Mouse (Mus musculus) frontal cortex, adult (tissue): ENCODE results near the gene Rufy3.
"Not testable (repeated sequence)": the region's sequence is repeated elsewhere in the genome, so short reads cannot be mapped to it uniquely, and the experiment has no call there.

Experiments used
- ATAC-seq: cut with Nextera tagmentation; 2 replicates; pipeline ENCODE4 v1.9.2; 2017; ENCODE audit warnings: mild to moderate bottlenecking, moderate library complexity, mixed read lengths; ENCODE audit not compliant: low TSS enrichment

Gene Rufy3

DNA sequence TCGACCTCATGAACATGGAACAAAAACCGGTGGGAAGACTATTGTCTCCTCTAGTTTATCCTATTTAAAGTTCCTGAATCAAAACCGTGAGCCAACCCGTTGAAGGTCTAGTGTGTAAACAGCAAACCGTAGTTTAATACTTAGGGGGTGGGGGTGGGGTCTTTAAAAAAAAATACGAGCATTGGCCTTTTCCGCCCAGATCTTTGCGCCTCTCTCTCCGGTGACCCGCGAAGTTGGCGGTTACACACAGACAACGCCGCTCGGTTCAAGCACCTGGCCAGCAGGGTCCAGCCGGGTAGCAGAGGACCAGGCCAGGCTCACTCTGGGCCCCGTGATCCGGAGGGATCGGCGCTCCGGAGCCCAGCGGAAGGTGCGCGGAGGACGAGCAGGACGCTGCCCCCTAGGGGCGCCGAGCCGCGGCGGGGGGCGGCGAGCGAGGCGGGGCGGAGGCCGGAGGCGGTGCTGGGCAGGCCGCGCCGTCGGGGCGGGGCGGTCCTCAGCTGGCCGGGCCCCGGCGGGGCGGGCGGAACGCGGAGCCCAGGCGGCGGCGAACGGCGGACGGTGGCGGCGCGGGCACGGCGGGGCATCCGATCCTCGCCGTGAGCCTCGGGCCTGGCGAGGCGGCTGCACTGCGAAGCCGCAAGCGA, at the start of gene Rufy3:
Gene Rufy3 (plus strand): TSS at position 540 of the 647 bp plus-strand sequence.
- peak; percentile 64 for ATAC-seq

DNA sequence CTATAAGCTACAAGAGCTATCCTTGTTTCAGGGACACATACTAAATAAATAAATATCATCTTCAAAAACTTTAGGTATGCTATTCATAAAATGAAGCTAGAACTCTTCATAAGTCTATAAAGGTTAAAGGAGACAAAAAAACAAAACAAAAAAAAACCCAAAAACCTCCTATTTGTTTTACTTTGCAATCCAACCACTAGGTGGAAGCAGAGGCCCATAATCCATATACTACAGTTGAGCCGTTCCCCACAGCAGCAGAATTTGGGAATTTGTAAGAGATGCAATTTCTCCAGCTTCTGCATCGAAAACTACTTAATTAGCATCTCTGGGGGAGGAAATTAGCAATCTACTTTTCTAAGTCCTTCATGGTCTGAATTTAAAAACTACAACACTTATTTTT, 45.6 kb upstream of the Rufy3 start:
- peak; percentile 90 for ATAC-seq

DNA sequence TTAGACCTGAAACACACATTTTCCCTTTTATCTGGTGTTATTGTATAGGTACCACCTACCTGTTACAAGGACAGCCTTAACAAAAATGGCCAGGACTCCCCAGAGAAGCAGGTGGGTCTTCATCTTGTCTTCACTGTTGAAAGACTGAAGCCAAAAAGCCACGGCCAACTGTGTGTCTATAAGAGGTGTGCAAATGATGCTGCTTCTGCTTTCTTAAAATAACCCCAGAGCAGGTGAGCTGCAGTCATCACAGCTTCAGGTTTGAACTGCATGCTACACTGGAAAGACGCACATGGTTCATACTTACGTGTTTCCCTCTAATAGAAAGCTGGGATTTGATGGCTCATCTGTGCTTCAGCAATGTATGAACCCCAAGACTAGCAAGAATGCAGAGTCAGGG, 37.2 kb upstream of the Rufy3 start, which contains the start of gene Jchain:
Gene Jchain (minus strand): TSS at position 235 of the 400 bp plus-strand sequence.
- ATAC-seq: no peak

- no peak for ATAC-seq
Measured at GRCm38 (mm10) chr5:88530908-88531307, 33.9 kb upstream of the Rufy3 start.

GRCm38 (mm10) chr5:88534697-88535096, 30.1 kb upstream of the Rufy3 start:
- no peak for ATAC-seq

DNA sequence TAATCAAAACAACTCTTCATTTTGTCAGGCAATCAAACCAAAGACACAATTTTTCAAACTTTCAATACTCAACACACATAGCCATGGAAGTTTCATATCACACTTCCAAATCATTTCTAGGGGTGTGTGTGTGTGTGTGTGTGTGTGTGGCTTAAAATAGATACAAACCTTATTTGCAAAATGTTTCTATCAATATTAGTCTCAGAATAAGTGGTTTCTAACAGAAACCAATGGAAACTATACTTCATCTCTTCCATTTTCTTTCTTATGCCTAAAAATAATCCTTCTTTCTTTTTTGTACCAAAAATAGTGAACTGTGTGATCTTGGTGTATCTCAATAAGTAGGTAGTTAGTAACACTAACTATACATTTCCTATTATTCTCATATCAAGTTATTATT, 24.0 kb upstream of the Rufy3 start:
- ATAC-seq: no peak

DNA sequence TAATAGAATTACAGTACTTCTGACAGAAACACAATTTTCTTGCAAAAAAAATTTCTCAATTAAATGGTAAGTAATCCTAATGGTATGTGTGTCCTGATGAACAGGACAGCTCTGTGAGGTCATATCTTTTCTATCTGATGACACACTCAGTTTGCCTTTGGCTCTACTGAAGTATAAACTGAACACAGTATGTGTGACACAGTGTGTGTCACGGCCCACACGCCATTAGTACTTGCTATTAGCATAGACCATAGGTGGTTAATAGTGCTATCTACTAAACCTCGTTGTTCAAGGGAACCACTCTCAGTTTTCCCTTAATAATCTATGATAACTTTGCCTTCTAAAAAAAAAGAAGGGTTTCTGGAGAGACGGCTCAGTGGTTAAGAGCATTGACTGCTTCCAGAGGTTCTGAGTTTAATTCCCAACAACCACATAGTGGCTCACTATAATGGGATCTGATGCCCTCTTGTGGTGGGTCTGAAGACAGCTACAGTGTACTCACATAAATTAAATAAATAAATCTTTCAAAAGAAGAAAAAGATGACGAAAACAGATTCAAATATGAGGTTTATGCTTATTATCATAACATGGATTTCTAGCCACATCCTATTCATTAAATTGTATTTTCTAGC, 22.1 kb upstream of the Rufy3 start:
- ATAC-seq: peak; percentile 73; the same call in 1 of the 2 replicates

DNA sequence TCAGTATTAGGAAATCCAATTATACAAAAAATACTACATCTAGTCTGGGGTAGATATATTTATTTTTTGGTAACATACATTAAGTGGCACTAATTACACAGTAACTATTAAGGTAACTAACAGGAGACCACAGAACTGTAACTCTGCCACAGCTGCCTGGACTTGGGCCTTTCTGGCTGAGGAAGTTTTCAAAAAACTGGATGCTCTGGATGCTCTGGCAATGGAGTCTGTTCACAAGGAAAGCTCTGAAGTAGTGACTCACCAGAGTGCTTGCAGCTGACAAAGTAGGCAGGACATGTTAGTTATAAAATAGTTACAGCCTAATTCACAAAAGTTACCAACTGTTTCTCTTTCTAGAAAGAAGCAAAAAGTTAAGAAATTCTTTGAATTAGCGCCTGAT, 20.4 kb upstream of the Rufy3 start:
- not testable (repeated sequence) for ATAC-seq

- ATAC-seq: no peak
Measured at GRCm38 (mm10) chr5:88545536-88545935, 19.3 kb upstream of the Rufy3 start.

GRCm38 (mm10) chr5:88553271-88554085, 11.4 kb upstream of the Rufy3 start:
- peak; percentile 84 for ATAC-seq

DNA sequence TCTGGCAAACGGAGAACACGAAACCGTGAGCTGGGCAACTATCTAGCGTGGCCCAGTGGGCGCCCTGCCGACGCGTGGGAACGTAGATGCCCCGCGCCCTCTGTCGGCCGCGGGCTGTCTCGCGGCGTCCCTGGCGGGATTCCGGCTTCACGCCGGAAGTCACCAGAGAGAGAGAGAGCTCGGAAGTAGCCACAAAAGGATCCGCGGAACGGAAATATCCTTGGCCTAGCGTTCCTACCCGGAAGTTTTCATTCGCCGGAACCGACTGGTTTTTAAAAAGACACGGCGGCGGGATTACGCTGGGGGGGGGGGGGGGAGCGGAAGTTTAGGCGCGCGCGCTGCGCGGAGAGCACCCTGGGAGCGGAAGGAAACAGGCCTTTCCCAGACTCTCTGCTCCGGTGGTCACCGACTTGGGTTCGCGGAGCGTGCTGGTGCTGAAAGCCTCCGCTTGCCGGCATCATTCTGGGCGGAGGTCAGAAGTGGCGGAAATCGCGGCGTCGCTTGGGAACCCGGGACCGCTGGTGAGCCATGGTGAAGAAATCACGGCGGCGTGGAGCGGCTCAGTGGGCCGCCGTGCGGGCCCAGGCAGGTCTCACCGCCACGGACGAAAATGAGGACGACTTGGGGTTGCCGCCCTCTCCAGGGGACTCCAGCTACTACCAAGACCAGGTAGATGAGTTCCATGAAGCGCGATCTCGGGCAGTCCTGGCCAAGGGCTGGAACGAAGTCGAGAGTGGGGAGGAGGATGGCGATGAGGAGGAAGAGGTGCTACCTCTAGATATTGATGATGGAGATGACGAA, 10.6 kb upstream of the Rufy3 start, which contains the start of gene Utp3:
Gene Utp3 (plus strand): TSS at position 377 of the 801 bp plus-strand sequence.
- peak; percentile 96 for ATAC-seq

- no peak for ATAC-seq
Measured at GRCm38 (mm10) chr5:88558991-88559390, 5.8 kb upstream of the Rufy3 start.

- no peak for ATAC-seq
Measured at GRCm38 (mm10) chr5:88561080-88561814, 3.6 kb upstream of the Rufy3 start.

- ATAC-seq: no peak
Measured at GRCm38 (mm10) chr5:88562863-88563780, 1.7 kb upstream of the Rufy3 start.

DNA sequence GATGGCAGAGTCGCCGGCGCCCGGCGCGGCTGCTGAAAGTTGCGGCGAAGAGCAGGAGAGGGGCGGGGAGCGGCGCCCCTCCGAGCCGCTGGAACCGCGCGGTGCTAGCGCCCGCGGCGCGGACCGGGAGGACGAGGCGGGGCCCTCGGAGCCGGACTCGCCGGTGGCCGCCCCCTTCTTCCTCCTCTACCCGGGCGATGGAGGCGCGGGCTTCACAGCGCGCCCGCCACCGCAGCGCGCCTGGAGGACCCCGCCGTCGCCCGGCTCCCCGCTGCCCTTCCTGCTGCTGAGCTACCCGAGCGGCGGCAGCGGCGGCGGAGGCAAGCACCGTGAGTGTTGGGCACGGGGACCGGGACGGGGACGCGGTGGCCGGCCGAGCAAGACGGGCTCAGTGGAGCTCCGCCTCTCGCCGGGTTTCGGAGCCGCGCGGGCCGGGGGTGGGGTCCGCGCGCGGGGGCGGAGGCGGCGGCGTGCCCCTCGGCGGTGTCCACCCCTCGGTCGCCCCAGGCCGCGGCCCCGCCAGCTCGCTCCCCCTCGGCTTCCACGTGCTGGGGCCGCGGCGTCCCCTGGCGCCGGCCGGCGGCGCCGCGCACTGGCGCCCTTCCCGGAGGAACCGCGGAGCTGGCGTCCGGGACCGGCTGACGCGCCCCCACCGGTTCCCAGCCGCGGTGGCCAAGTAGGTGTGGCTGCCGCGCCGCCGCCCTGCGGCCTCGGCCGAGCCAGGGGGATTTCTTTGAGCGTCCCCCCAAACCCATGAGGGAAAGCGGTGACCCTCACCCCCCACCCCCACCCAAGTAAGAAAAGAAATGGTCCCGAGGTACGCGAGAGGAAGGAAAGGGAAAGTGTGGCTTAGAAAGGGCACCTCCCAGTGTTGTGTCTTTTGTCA, 551 bp downstream of the Rufy3 start:
- ATAC-seq: peak; percentile 71

GRCm38 (mm10) chr5:88566034-88566841, 1.4 kb downstream of the Rufy3 start:
- ATAC-seq: peak; percentile 10; the same call in 1 of the 2 replicates

- no peak for ATAC-seq
Measured at GRCm38 (mm10) chr5:88569541-88569940, 4.7 kb downstream of the Rufy3 start.

DNA sequence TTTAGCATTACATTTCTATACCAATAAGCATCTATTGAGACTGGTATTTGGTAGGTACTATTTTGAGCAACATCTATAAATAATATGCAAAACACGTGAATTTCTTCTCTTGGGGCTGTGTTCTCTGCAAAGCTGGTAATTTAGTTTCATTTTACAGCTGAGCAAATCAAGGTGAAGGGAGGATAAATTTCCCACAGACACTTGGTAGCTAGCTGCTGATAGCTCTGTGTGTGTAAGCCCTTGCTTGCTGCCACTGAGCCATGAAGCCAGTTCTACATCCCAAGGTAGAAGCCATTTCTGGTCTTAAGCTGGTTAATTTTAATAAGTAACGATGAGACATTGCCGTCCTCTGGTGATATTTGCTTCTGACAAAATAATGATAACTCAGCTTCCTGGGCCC, 10.0 kb downstream of the Rufy3 start:
- ATAC-seq: peak; percentile 68
